Mouse (Mus musculus): ENCODE results near the gene Ube2l6. TPM values are rescaled to one million over a fixed set of nuclear protein-coding genes. Genes with fewer than 3 reads are reported as not detected.

Gene Ube2l6
- polyA plus RNA-seq, 1 experiment from 2014 or later: 59.4 TPM

- Histone ChIP-seq H3K27me3 (ENCODE audit: control insufficient read depth, insufficient read depth, low read length) (no peaks in the 10 kb centered on the region), H3K36me3 (ENCODE audit: control insufficient read depth, insufficient read depth, low read length) (0 out of 2 replicates have a peak, but pooled peaks cover 4% of the 10 kb centered on the region), H3K4me2 (ENCODE audit: low read length) (no peak overlapping the region), H3K27ac (replicated peaks in 1 of 2; ENCODE audit: control insufficient read depth in 1 of 2, insufficient read depth in 1 of 2, low read depth in 2 of 2, low read length in 2 of 2) (no peak overlapping the region), H3K4me3 (ENCODE audit: control insufficient read depth in 1 of 2, insufficient read depth in 1 of 2, low read depth in 1 of 2, low read length in 2 of 2) (no peak overlapping the region), H3K4me1 (ENCODE audit: control insufficient read depth in 2 of 2, insufficient read depth in 2 of 2, low read length in 2 of 2) (peaks cover 9 to 11% of the 10 kb centered on the region in 2 experiments), H3K9me3 (ENCODE audit: control insufficient read depth, low read length) (no peaks in the 10 kb centered on the region), H3K9ac (ENCODE audit: low read length) (no peak overlapping the region)
- no peak for ATAC-seq (ENCODE audit: insufficient number of reproducible peaks, insufficient read depth, low FRiP score, low read depth)
- 53% methylated on average over 5 of the region's 5 CpGs for WGBS
Measured at GRCm38 (mm10) chr2:84806546-84806945, 7.9 kb downstream of the Ube2l6 start.

GRCm38 (mm10) chr2:84809330-84809729 is 10.7 kb downstream of the Ube2l6 start:
- H3K4me1 ChIP-seq (ENCODE audit: control insufficient read depth in 2 of 2, insufficient read depth in 2 of 2, low read length in 2 of 2): peaks cover 18 to 23% of the 10 kb centered on the region in 2 experiments
- ATAC-seq (ENCODE audit: insufficient number of reproducible peaks, insufficient read depth, low FRiP score, low read depth): no peak

GRCm38 (mm10) chr2:84810526-84810885 is 11.9 kb downstream of the Ube2l6 start:
- Histone ChIP-seq H3K4me1 (ENCODE audit: control insufficient read depth in 2 of 2, insufficient read depth in 2 of 2, low read length in 2 of 2) (peaks cover 18 to 23% of the 10 kb centered on the region in 2 experiments), H3K27me3 (ENCODE audit: control insufficient read depth, insufficient read depth, low read length) (no peaks in the 10 kb centered on the region), H3K4me3 (ENCODE audit: control insufficient read depth in 1 of 2, insufficient read depth in 1 of 2, low read depth in 1 of 2, low read length in 2 of 2) (no peak overlapping the region), H3K36me3 (ENCODE audit: control insufficient read depth, insufficient read depth, low read length) (0 out of 2 replicates have a peak, but pooled peaks cover 4% of the 10 kb centered on the region), H3K27ac (replicated peaks in 1 of 2; ENCODE audit: control insufficient read depth in 1 of 2, insufficient read depth in 1 of 2, low read depth in 2 of 2, low read length in 2 of 2) (peak overlapping the region; percentile 70 to 71), H3K4me2 (ENCODE audit: low read length) (peak overlapping the region; percentile 64), H3K9ac (ENCODE audit: low read length) (peak overlapping the region; percentile 50; the same call in 1 of the 2 replicates), H3K9me3 (ENCODE audit: control insufficient read depth, low read length) (no peaks in the 10 kb centered on the region)
- WGBS: 65% methylated on average over 6 of the region's 6 CpGs
- ATAC-seq (ENCODE audit: insufficient number of reproducible peaks, insufficient read depth, low FRiP score, low read depth): no peak

More at GRCm38 (mm10) chr2:84809330-84809729, 10.7 kb downstream of the Ube2l6 start:
- H3K9ac ChIP-seq (ENCODE audit: low read length): no peak overlapping the region
- H3K9me3 ChIP-seq (ENCODE audit: control insufficient read depth, low read length): no peaks in the 10 kb centered on the region
- H3K27ac ChIP-seq (replicated peaks in 1 of 2; ENCODE audit: control insufficient read depth in 1 of 2, insufficient read depth in 1 of 2, low read depth in 2 of 2, low read length in 2 of 2): no peak overlapping the region
- H3K27me3 ChIP-seq (ENCODE audit: control insufficient read depth, insufficient read depth, low read length): no peaks in the 10 kb centered on the region
- 0 out of 2 replicates have a peak, but pooled peaks cover 4% of the 10 kb centered on the region for H3K36me3 ChIP-seq (ENCODE audit: control insufficient read depth, insufficient read depth, low read length)
- H3K4me2 ChIP-seq (ENCODE audit: low read length): no peak overlapping the region
- no peak overlapping the region for H3K4me3 ChIP-seq (ENCODE audit: control insufficient read depth in 1 of 2, insufficient read depth in 1 of 2, low read depth in 1 of 2, low read length in 2 of 2)

- Histone ChIP-seq H3K4me3 (ENCODE audit: control insufficient read depth in 1 of 2, insufficient read depth in 1 of 2, low read depth in 1 of 2, low read length in 2 of 2) (peak overlapping the region; percentile 30 to 42), H3K36me3 (ENCODE audit: control insufficient read depth, insufficient read depth, low read length) (0 out of 2 replicates have a peak, but pooled peaks cover 4% of the 10 kb centered on the region), H3K9me3 (ENCODE audit: control insufficient read depth, low read length) (no peaks in the 10 kb centered on the region), H3K4me2 (ENCODE audit: low read length) (peak overlapping the region; percentile 64), H3K9ac (ENCODE audit: low read length) (peak overlapping the region; percentile 50; the same call in 1 of the 2 replicates), H3K27me3 (ENCODE audit: control insufficient read depth, insufficient read depth, low read length) (no peaks in the 10 kb centered on the region), H3K27ac (replicated peaks in 1 of 2; ENCODE audit: control insufficient read depth in 1 of 2, insufficient read depth in 1 of 2, low read depth in 2 of 2, low read length in 2 of 2) (peak overlapping the region; percentile 71 to 81), H3K4me1 (ENCODE audit: control insufficient read depth in 2 of 2, insufficient read depth in 2 of 2, low read length in 2 of 2) (peaks cover 18 to 23% of the 10 kb centered on the region in 2 experiments)
- ATAC-seq (ENCODE audit: insufficient number of reproducible peaks, insufficient read depth, low FRiP score, low read depth): peak; percentile 48
- 18% methylated on average over 26 of the region's 26 CpGs for WGBS
Measured at GRCm38 (mm10) chr2:84810886-84811577, 12.4 kb downstream of the Ube2l6 start.

GRCm38 (mm10) chr2:84811880-84812279 is 13.3 kb downstream of the Ube2l6 start:
- Histone ChIP-seq H3K4me2 (ENCODE audit: low read length) (peak overlapping the region; percentile 31), H3K9ac (ENCODE audit: low read length) (peak overlapping the region; percentile 11; the same call in 1 of the 2 replicates), H3K4me3 (ENCODE audit: control insufficient read depth in 1 of 2, insufficient read depth in 1 of 2, low read depth in 1 of 2, low read length in 2 of 2) (no peak overlapping the region), H3K27ac (replicated peaks in 1 of 2; ENCODE audit: control insufficient read depth in 1 of 2, insufficient read depth in 1 of 2, low read depth in 2 of 2, low read length in 2 of 2) (peak overlapping the region; percentile 64 to 71), H3K9me3 (ENCODE audit: control insufficient read depth, low read length) (no peaks in the 10 kb centered on the region), H3K4me1 (ENCODE audit: control insufficient read depth in 2 of 2, insufficient read depth in 2 of 2, low read length in 2 of 2) (peaks cover 18 to 23% of the 10 kb centered on the region in 2 experiments), H3K27me3 (ENCODE audit: control insufficient read depth, insufficient read depth, low read length) (no peaks in the 10 kb centered on the region), H3K36me3 (ENCODE audit: control insufficient read depth, insufficient read depth, low read length) (0 out of 2 replicates have a peak, but pooled peaks cover 4% of the 10 kb centered on the region)
- ATAC-seq (ENCODE audit: insufficient number of reproducible peaks, insufficient read depth, low FRiP score, low read depth): peak; percentile 58
- 10% methylated on average over 7 of the region's 7 CpGs for WGBS

- no peak overlapping the region for H3K9ac ChIP-seq (ENCODE audit: low read length)
- H3K4me3 ChIP-seq (ENCODE audit: control insufficient read depth in 1 of 2, insufficient read depth in 1 of 2, low read depth in 1 of 2, low read length in 2 of 2): no peak overlapping the region
- no peak overlapping the region for H3K4me2 ChIP-seq (ENCODE audit: low read length)
- ATAC-seq (ENCODE audit: insufficient number of reproducible peaks, insufficient read depth, low FRiP score, low read depth): no peak
- peaks cover 18 to 23% of the 10 kb centered on the region in 2 experiments for H3K4me1 ChIP-seq (ENCODE audit: control insufficient read depth in 2 of 2, insufficient read depth in 2 of 2, low read length in 2 of 2)
- H3K27ac ChIP-seq (replicated peaks in 1 of 2; ENCODE audit: control insufficient read depth in 1 of 2, insufficient read depth in 1 of 2, low read depth in 2 of 2, low read length in 2 of 2): peak overlapping the region; percentile 64 to 71; a peak in 3 of 4 replicates
- 0 out of 2 replicates have a peak, but pooled peaks cover 4% of the 10 kb centered on the region for H3K36me3 ChIP-seq (ENCODE audit: control insufficient read depth, insufficient read depth, low read length)
- WGBS: 78% methylated on average over 6 of the region's 6 CpGs
- H3K9me3 ChIP-seq (ENCODE audit: control insufficient read depth, low read length): no peaks in the 10 kb centered on the region
- no peaks in the 10 kb centered on the region for H3K27me3 ChIP-seq (ENCODE audit: control insufficient read depth, insufficient read depth, low read length)
Measured at GRCm38 (mm10) chr2:84812676-84813075, 14.0 kb downstream of the Ube2l6 start.

- 22% methylated on average over 3 of the region's 3 CpGs for WGBS
- peaks cover 15 to 18% of the 10 kb centered on the region in 2 experiments for H3K4me1 ChIP-seq (ENCODE audit: control insufficient read depth in 2 of 2, insufficient read depth in 2 of 2, low read length in 2 of 2)
- peak overlapping the region; percentile 73 for H3K27ac ChIP-seq (replicated peaks in 1 of 2; ENCODE audit: control insufficient read depth in 1 of 2, insufficient read depth in 1 of 2, low read depth in 2 of 2, low read length in 2 of 2)
- H3K27me3 ChIP-seq (ENCODE audit: control insufficient read depth, insufficient read depth, low read length): no peaks in the 10 kb centered on the region
- no peak overlapping the region for H3K4me3 ChIP-seq (ENCODE audit: control insufficient read depth in 1 of 2, insufficient read depth in 1 of 2, low read depth in 1 of 2, low read length in 2 of 2)
- peak; percentile 45; the same call in 1 of the 2 replicates for ATAC-seq (ENCODE audit: insufficient number of reproducible peaks, insufficient read depth, low FRiP score, low read depth)
- H3K9ac ChIP-seq (ENCODE audit: low read length): peak overlapping the region; percentile 7; the same call in 1 of the 2 replicates
- H3K9me3 ChIP-seq (ENCODE audit: control insufficient read depth, low read length): no peaks in the 10 kb centered on the region
- H3K36me3 ChIP-seq (ENCODE audit: control insufficient read depth, insufficient read depth, low read length): no peaks in the 10 kb centered on the region
- no peak overlapping the region for H3K4me2 ChIP-seq (ENCODE audit: low read length)
Measured at GRCm38 (mm10) chr2:84819861-84820260, 21.2 kb downstream of the Ube2l6 start.
